Mouse (Mus musculus) intestine, embryonic 14.5 days (tissue): ENCODE measurements around the gene Serpina3k. TPM values are rescaled to one million over a fixed set of nuclear protein-coding genes. Genes with fewer than 3 reads are reported as not detected.
"Not testable (repeated sequence)": the region's sequence is repeated elsewhere in the genome, so short reads cannot be mapped to it uniquely, and the experiment has no call there.

Experiments used
- ATAC-seq: fragments of 200-750 bp; cut with Nextera tagmentation; replicated peaks from 2 replicates; pipeline ENCODE4 v1.8.0; 2017; ENCODE audit warnings: low read depth, moderate number of reproducible peaks, moderate TSS enrichment, moderate library complexity; ENCODE audit not compliant: low FRiP score, low TSS enrichment
- DNase-seq: peaks from one replicate; pipeline ENCODE4 v3.0.0-alpha.2; 2018; ENCODE audit warnings: low spot score
- H3K27ac ChIP-seq: fragments of 300-500 bp; sonication (generic); 2 replicates; pipeline ENCODE4 v1.5.1; 2014; ENCODE audit warnings: low read depth, mild to moderate bottlenecking, control low read depth
- H3K27me3 ChIP-seq: fragments of 300-500 bp; sonication (generic); replicated peaks from 2 replicates; pipeline ENCODE4 v1.6.1; 2014; ENCODE audit warnings: low read length, control low read depth; ENCODE audit not compliant: control insufficient read depth, insufficient read depth
- H3K36me3 ChIP-seq: fragments of 300-500 bp; sonication (generic); 2 replicates; pipeline ENCODE4 v1.6.1; 2014; ENCODE audit warnings: low read length, control low read depth; ENCODE audit not compliant: control insufficient read depth, insufficient read depth
- H3K4me1 ChIP-seq: fragments of 300-500 bp; sonication (generic); replicated peaks from 2 replicates; pipeline ENCODE4 v1.6.1; 2014; ENCODE audit warnings: low read length, control low read depth, mixed read lengths; ENCODE audit not compliant: control insufficient read depth, insufficient read depth
- H3K4me2 ChIP-seq: fragments of 300-500 bp; sonication (generic); 2 replicates; pipeline ENCODE4 v1.6.1; 2014; ENCODE audit warnings: low read length
- H3K4me3 ChIP-seq: fragments of 300-500 bp; sonication (generic); 2 replicates; pipeline ENCODE4 v1.5.1; 2014; ENCODE audit warnings: low read depth, low read length, control low read depth, mixed read lengths
- H3K9ac ChIP-seq: fragments of 300-500 bp; sonication (generic); 2 replicates; pipeline ENCODE4 v1.6.1; 2014; ENCODE audit warnings: mild to moderate bottlenecking, low read length
- H3K9me3 ChIP-seq: fragments of 300-500 bp; sonication (generic); 2 replicates; pipeline ENCODE4 v1.6.1; 2016; ENCODE audit warnings: low read length, control low read depth; ENCODE audit not compliant: control insufficient read depth
- WGBS: fragments of 180-500 bp; shearing (Covaris S2); extraction: QIAGEN DNeasy Blood & Tissue Kit; methylation state at CpG from one replicate; pipeline ENCODE4 v1.1.7; 2014; 5-methylcytosine and 5-hydroxymethylcytosine counted together
- polyA plus RNA-seq: library from polyadenylated mRNA; unstranded; fragments of >200 nt; fragmentation: Nextera tagmentation; extraction: Ambion mirVana; gene quantifications from 2 replicates; pipeline ENCODE4 v1.2.1, GENCODE M21; 2014

Serpina3k gene
- polyA plus RNA-seq, result not detected in 2 replicates

DNA sequence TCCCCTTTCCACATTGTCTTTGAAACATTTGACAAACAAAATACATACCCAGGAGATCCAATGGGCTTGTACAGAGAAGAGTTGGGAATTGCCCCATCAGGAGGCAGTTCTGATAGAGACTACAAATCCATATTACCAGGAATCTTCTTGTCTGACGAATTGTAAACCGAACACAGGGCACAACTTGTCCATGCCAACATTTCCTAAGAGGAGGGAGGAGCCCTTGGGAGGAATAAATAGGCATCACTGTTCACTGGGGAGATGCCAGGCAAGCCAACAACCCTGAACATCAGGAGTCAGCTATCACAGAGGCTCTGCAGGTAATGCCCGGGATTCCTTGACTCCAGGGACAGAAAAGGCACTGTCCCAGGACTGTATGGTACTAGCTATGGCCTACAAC, at the start of gene Serpina3k, which contains the start of gene Serpina3m:
Gene Serpina3k, plus strand, starts transcription at position 261 of the 400 bp plus-strand sequence.
Gene Serpina3m, plus strand, starts transcription at position 261 of the 400 bp plus-strand sequence.
- H3K4me1 ChIP-seq, H3K9ac ChIP-seq, DNase-seq, H3K36me3 ChIP-seq, H3K9me3 ChIP-seq, H3K4me2 ChIP-seq, H3K27ac ChIP-seq, H3K4me3 ChIP-seq, H3K27me3 ChIP-seq, ATAC-seq: not testable (repeated sequence)
- WGBS, result 94% methylated on average over 3 of the region's 3 CpGs

DNA sequence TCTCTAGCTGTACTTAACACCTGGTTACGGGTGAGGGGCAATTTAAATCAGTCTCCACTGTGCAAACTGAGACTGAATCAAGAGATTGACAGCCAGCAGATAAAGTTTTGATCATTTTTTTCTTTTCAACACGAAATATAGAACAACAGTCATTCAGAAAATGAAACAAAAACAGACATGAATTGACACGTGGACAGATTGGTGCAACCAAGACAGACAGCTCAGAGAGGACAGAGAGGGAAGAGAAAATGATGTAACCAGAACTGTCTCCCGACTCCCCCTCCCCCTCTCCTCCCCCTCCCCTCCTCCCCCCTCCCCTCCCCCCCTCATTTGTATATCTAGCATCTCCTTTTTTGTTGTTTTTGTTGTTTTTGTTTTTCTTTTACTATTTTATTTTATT, 48.4 kb upstream of the Serpina3k start:
- Histone ChIP-seq H3K9me3 (no peaks in the 10 kb centered on the region), H3K36me3 (no peaks in the 10 kb centered on the region), H3K9ac (no peak overlapping the region), H3K4me2 (no peak overlapping the region), H3K4me3 (no peak overlapping the region), H3K4me1 (no peaks in the 10 kb centered on the region), H3K27ac (no peak overlapping the region), H3K27me3 (no peaks in the 10 kb centered on the region)
- DNase-seq, result no peak
- 43% methylated on average over 4 of the region's 4 CpGs for WGBS
- no peak for ATAC-seq

DNA sequence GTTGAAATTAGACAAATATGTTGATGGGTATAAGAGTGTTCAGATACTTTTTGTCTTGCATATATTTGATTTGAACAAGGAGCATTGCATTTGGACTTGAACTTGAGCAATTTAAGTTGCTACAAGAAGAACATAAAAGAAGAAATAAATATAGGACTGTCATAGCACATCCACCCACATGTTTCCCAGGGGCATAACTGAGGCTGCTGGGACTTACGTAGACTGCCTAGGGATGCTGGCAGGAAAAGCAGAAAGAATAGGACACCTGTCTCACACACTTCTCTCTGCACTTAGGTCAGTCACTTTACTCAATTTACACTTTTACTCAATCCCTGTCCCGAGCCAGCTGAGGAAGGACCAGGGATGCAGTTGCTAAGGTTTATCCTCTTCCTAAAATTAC, 44.3 kb upstream of the Serpina3k start:
- ATAC-seq (no peak), DNase-seq (no peak)
- Histone ChIP-seq H3K36me3 (no peaks in the 10 kb centered on the region), H3K4me2 (no peak overlapping the region), H3K4me1 (no peaks in the 10 kb centered on the region), H3K27ac (no peak overlapping the region), H3K27me3 (no peaks in the 10 kb centered on the region), H3K4me3 (no peak overlapping the region), H3K9me3 (no peaks in the 10 kb centered on the region), H3K9ac (no peak overlapping the region)
- WGBS, result 96% methylated on average over 2 of the region's 2 CpGs

DNA sequence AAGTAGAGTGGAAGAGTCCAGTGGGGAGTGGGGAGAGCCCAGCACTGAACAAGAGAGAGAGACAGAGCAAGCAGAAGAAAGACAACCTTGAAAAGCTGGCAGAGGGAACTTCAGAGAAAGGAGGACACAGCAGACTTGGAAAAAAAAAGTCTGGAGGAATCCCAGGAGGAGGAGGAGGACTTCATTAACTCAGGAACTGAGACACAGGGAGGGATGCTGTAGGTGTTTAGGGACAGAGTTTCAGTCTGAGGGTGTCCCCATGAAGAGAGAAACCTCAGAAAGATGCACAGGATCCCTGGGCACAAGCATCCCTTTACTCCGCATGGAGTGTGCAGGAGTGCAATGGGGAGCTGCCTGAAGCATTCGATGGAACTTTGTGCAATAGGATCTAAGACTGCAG, 40.2 kb upstream of the Serpina3k start:
- ATAC-seq (no peak), DNase-seq (no peak)
- Histone ChIP-seq H3K36me3 (no peaks in the 10 kb centered on the region), H3K4me3 (no peak overlapping the region), H3K27ac (no peak overlapping the region), H3K9me3 (no peaks in the 10 kb centered on the region), H3K27me3 (no peaks in the 10 kb centered on the region), H3K4me2 (no peak overlapping the region), H3K4me1 (no peaks in the 10 kb centered on the region), H3K9ac (no peak overlapping the region)
- 87% methylated on average over 2 of the region's 2 CpGs for WGBS

DNA sequence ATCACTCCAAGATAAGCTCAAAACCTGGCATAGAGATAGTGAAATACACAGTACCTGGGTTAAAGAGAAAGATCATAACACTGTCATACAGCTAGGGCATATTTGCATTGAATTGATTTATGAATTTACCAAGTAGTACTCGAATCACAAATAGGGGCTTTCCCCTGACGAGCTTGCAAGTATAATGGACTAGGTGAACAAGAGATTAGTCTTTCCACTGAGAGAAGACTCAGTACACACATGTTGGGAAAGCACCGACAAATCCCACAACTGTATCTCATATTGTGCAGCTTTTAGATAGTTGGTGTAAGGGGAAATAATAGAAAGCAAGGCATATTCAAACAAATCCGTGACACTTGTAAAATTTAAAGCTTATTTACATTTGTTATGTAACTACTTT, 32.3 kb upstream of the Serpina3k start:
- Histone ChIP-seq H3K36me3 (no peaks in the 10 kb centered on the region), H3K4me3 (no peak overlapping the region), H3K9me3 (no peaks in the 10 kb centered on the region), H3K27ac (no peak overlapping the region), H3K27me3 (no peaks in the 10 kb centered on the region), H3K9ac (no peak overlapping the region), H3K4me2 (no peak overlapping the region), H3K4me1 (no peaks in the 10 kb centered on the region)
- 68% methylated on average over 4 of the region's 4 CpGs for WGBS
- no peak for DNase-seq
- 0 out of 2 replicates have a peak, but pooled peaks have one; percentile 47 for ATAC-seq

DNA sequence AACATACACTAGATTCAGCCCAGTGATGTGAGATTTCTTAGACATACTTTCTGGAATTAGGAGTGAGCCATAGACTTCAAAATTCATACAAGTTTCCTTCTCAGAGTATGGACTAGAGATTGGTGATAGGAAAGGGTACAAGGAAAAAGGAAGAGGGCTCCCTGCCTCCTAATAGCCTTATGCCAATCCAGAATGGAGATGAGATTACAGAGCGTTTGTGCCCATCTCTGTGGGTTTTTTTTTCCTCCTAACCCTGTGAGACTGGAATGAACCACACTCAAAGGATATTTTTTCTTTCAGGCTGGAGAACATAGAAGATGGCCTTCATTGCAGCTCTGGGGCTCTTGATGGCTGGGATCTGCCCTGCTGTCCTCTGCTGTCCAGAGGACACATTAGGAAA, 24.0 kb upstream of the Serpina3k start, which contains the start of gene Serpina3j:
Gene Serpina3j, plus strand, starts transcription at position 301 of the 400 bp plus-strand sequence.
- Histone ChIP-seq H3K4me1 (no peaks in the 10 kb centered on the region), H3K36me3 (no peaks in the 10 kb centered on the region), H3K27me3 (no peaks in the 10 kb centered on the region), H3K4me3 (no peak within 1 kb of the TSS), H3K4me2 (no peak within 1 kb of the TSS), H3K27ac (no peak within 1 kb of the TSS), H3K9me3 (0 out of 2 replicates have a peak, but pooled peaks cover 2% of the 10 kb centered on the region), H3K9ac (no peak within 1 kb of the TSS)
- DNase-seq, result no peak
- no peak for ATAC-seq
- WGBS, result 76% methylated on average over 1 of the region's 1 CpGs

DNA sequence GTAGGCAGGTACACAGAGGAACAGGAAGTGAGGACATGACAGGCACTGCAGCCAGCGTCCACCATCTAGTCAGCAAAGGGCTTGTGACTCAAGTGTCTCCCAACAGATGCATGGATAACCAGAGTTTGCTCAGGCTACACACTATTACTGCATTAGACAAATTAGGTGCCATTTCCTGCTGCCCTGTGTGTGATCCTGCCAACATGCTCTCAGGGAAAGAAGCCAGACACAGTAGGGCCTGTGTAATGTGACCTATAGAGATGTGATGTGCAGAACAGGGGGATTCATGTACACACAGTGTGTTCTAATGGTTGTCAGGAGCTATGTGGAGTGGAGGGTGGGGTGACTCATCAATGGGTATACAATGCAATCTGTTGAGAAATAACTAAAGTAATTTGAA, 15.8 kb upstream of the Serpina3k start:
- Histone ChIP-seq H3K9ac (no peak overlapping the region), H3K4me3 (no peak overlapping the region), H3K27ac (no peak overlapping the region), H3K27me3 (no peaks in the 10 kb centered on the region), H3K4me1 (no peaks in the 10 kb centered on the region), H3K4me2 (no peak overlapping the region), H3K36me3 (no peaks in the 10 kb centered on the region), H3K9me3 (no peaks in the 10 kb centered on the region)
- DNase-seq, result no peak
- no peak for ATAC-seq
- WGBS, result 75% methylated on average over 1 of the region's 1 CpGs

DNA sequence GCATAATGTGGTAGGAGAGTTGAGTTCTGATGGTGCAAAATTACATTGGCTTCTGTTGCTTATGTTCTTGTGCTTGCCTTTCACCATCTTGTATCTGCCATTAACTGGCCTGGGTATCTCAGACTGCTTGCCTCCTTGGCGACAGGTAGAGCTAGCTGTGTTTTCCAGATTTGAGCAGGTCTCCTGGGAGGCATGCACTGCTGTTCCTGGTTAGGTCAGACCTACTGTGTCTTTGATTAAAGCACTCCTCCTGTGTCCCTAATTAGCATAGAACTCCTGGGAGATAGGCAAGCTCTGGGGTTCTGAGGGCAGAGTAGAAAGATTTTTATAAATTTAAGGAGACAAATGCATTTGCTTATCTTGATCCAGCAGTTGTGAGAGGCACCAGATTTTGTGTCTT, 6.6 kb upstream of the Serpina3k start:
- H3K9ac ChIP-seq, result no peak overlapping the region
- no peaks in the 10 kb centered on the region for H3K36me3 ChIP-seq
- H3K4me3 ChIP-seq, result no peak overlapping the region
- no peaks in the 10 kb centered on the region for H3K4me1 ChIP-seq
- H3K27ac ChIP-seq, result no peak overlapping the region
- ATAC-seq (no peak), DNase-seq (no peak)
- no peak overlapping the region for H3K4me2 ChIP-seq
- WGBS, result 43% methylated on average over 1 of the region's 1 CpGs
- no peaks in the 10 kb centered on the region for H3K27me3 ChIP-seq
- no peaks in the 10 kb centered on the region for H3K9me3 ChIP-seq

DNA sequence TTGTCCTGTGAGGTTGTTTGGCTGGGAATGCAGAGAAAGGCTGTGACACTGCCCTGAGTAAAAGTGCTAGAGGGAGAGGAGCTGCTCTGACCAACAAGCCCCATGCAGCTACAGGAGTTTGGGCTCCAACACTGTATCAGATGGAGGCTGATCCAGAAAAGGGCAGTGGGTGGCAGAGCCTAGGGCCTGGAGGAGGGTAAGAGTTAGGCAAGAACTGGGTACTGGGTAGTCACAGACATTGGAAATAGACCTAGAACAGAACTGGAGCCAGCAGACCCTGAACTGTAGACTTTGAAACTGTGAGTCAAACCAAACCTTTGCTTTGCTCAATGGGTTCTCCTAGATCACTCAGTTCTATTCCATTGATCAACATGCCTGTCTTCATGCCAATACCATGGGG, 1.4 kb upstream of the Serpina3k start:
- not testable (repeated sequence) for DNase-seq, H3K36me3 ChIP-seq, H3K4me1 ChIP-seq, H3K4me2 ChIP-seq, H3K9me3 ChIP-seq, H3K27me3 ChIP-seq, ATAC-seq, H3K9ac ChIP-seq, H3K27ac ChIP-seq, H3K4me3 ChIP-seq
